In the genomic region with DNA sequence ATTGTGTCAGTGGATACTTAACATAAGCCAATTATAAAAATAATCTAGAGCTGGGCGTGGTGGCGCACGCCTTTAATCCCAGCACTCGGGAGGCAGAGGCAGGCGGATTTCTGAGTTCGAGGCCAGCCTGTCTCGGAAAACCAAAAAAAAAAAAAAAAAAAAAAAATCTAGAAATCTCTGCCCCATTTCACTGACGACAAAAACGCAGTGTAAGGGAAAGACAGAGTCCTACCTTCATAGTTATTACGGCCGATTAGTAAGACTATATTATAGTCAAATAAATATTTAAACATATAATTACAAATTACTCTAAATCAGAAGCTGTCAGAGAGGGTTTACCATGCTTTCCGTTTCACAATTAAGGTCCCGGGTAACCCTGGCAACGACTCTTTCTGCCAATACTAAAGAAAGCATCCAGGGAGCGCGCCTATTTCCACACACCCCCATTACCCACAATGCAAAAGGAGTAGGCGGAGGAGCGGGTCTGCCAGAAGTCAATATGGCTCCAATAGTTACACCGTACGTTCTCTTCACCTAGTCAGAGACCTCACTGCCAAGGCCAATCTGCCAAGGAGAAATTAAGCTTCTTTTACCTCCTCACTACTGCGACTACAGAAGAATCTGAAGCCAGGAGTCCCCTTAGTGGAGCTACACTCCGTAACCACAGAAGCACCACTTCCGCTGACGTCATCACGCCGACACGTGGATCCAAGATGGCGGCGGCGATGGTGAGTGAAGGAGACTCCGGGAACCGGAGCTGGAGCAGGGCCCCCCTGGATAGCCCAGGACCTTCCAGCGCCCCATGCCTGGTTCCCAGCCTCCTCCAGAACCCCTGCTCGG, we compare ENCODE assay signal across 8 mouse cellular contexts. TPM values are rescaled to one million over a fixed set of nuclear protein-coding genes. Genes with fewer than 3 reads are reported as not detected.
DNase-seq lines count a peak whose midpoint lies in the region; ATAC-seq lines count a peak whose summit lies in the region.

A gene (plus strand): TSS at position 460 of the 840 bp plus-strand sequence.

- H3K27me3 ChIP-seq in lung, embryonic 16.5 days (ENCODE audit: control insufficient read depth, insufficient read depth, low read depth, low read length), result no peaks in the 10 kb centered on the region

- 9% methylated on average over 34 of the region's 34 CpGs for WGBS in lung, embryonic 16.5 days

- H3K36me3 ChIP-seq in lung, embryonic 16.5 days (ENCODE audit: control insufficient read depth, insufficient read depth, low read length), result no peaks in the 10 kb centered on the region

- peak within 1 kb of the TSS; percentile 98 for H3K4me2 ChIP-seq in lung, embryonic 16.5 days (ENCODE audit: low read depth, low read length)

- peak; percentile 90 for DNase-seq in MEL-GATA-1-ER (ENCODE audit: extremely low read depth, low read depth)
- peak; percentile 92 for DNase-seq in cerebellum, adult 8-10 months
- DNase-seq in forelimb bud, embryonic 11.5 days (ENCODE audit: low read depth, low spot score), result peak; percentile 92
- peak; percentile 98 for DNase-seq in layer of hippocampus, adult 9-10 months (ENCODE audit: low spot score)
- peak; percentile 91 for DNase-seq in ovary, postnatal 10 days (ENCODE audit: low spot score)
- peak; percentile 81 to 86 for DNase-seq in thymus, postnatal 10 days (ENCODE audit: low spot score in 2 of 2)

- H3K4me3 ChIP-seq in lung, embryonic 16.5 days (ENCODE audit: low read length), result peak within 1 kb of the TSS; percentile 98

- H3K27ac ChIP-seq in lung, embryonic 16.5 days (ENCODE audit: low read length), result peak within 1 kb of the TSS; percentile 95

- peaks cover 4% of the 10 kb centered on the region for H3K4me1 ChIP-seq in lung, embryonic 16.5 days (replicated peaks; ENCODE audit: control insufficient read depth, insufficient read depth, low read length)

- no peaks in the 10 kb centered on the region for H3K9me3 ChIP-seq in lung, embryonic 16.5 days (ENCODE audit: control insufficient read depth, low read length)

- ATAC-seq in hematopoietic stem cell, adult 5-6 weeks (replicated peaks in 1 of 2; ENCODE audit: insufficient read depth in 1 of 2, low FRiP score in 2 of 2, low TSS enrichment in 1 of 2, low read depth in 1 of 2, poor library complexity in 2 of 2, severe bottlenecking in 2 of 2), result peak; percentile 93 to 95
- ATAC-seq in lung, embryonic 16.5 days (ENCODE audit: low read depth), result peak; percentile 95

- H3K9ac ChIP-seq in lung, embryonic 16.5 days (ENCODE audit: low read length), result peak within 1 kb of the TSS; percentile 93

RNA-seq across cellular contexts. Expression of the gene that starts here (rescaled TPM):
- 62.0 and 83.4 TPM in 2 replicates for total RNA-seq in hematopoietic stem cell, adult 5-6 weeks (2017)
- 74.9 and 79.0 TPM in 2 replicates for polyA plus RNA-seq in lung, embryonic 16.5 days (2015; fragmentation: Nextera tagmentation; extraction: Ambion mirVana)

Comparison
In these comparisons a context has a peak if more than half of its experiments do, and no peak if none do; other contexts are left out.
1. Peak in every context shown above with its lines: DNase-seq, ATAC-seq, H3K4me3 ChIP-seq and H3K27ac ChIP-seq.